Mouse (Mus musculus): Measurements from ENCODE around the gene Zfp385c. TPM values are rescaled to one million over a fixed set of nuclear protein-coding genes. Genes with fewer than 3 reads are reported as not detected.
"Not testable (repeated sequence)": the region's sequence is repeated elsewhere in the genome, so short reads cannot be mapped to it uniquely, and the experiment has no call there.

Zfp385c gene
- total RNA-seq, 2 experiments from 2014 or later, result 0.39 TPM; not detected in 1

- peak overlapping the region; percentile 30; the same call in 1 of the 2 replicates for H3K4me3 ChIP-seq
- no peak overlapping the region for H3K27ac ChIP-seq
- no peak for TF ChIP-seq CTCF (IDR thresholded peaks at IDR 0.05)
- DNase-seq, result peak; percentile 58
- intact Hi-C loops (cut with DNase I), result no loop called here
Measured at GRCm38 (mm10) chr11:100628862-100629352, 63.3 kb downstream of the Zfp385c start.

GRCm38 (mm10) chr11:100628056-100628455 lies 64.2 kb downstream of the Zfp385c start:
- TF ChIP-seq CTCF (IDR thresholded peaks at IDR 0.05), result no peak
- DNase-seq, result no peak
- intact Hi-C loops (cut with DNase I), result no loop called here
- Histone ChIP-seq H3K4me3 (no peak overlapping the region), H3K27ac (no peak overlapping the region)

GRCm38 (mm10) chr11:100626701-100627195 lies 65.5 kb downstream of the Zfp385c start:
- DNase-seq, result peak; percentile 84
- intact Hi-C loops (cut with DNase I), result loop anchor here (1.0 to 2.0 kb wide), 2 partner anchors 69 to 76 kb away; no protein-coding TSS in a partner anchor
- Histone ChIP-seq H3K27ac (peak overlapping the region; percentile 64), H3K4me3 (peak overlapping the region; percentile 29; the same call in 1 of the 2 replicates)
- TF ChIP-seq CTCF (IDR thresholded peaks at IDR 0.05), result peak; percentile 95

GRCm38 (mm10) chr11:100625754-100626700 lies 66.2 kb downstream of the Zfp385c start:
- TF ChIP-seq CTCF (IDR thresholded peaks at IDR 0.05), result no peak
- peak overlapping the region; percentile 15; the same call in 1 of the 2 replicates for H3K4me3 ChIP-seq
- peak overlapping the region; percentile 41 for H3K27ac ChIP-seq
- DNase-seq, result no peak
- intact Hi-C loops (cut with DNase I), result loop anchor here (2.0 kb wide), 1 partner anchor 77 kb away; no protein-coding TSS in a partner anchor

- intact Hi-C loops (cut with DNase I), result no loop called here
- TF ChIP-seq CTCF (IDR thresholded peaks at IDR 0.05), result no peak
- peak; percentile 62 for DNase-seq
- Histone ChIP-seq H3K4me3 (peak overlapping the region; percentile 77), H3K27ac (peak overlapping the region; percentile 97)
Measured at GRCm38 (mm10) chr11:100623867-100624266, 68.4 kb downstream of the Zfp385c start.

- TF ChIP-seq CTCF (IDR thresholded peaks at IDR 0.05), result peak; percentile 95
- DNase-seq, result peak; percentile 97
- Histone ChIP-seq H3K4me3 (peak overlapping the region; percentile 77), H3K27ac (peak overlapping the region; percentile 97)
- intact Hi-C loops (cut with DNase I), result no loop called here
Measured at GRCm38 (mm10) chr11:100622714-100623113, 69.5 kb downstream of the Zfp385c start.

- no peak for TF ChIP-seq CTCF (IDR thresholded peaks at IDR 0.05)
Measured at GRCm38 (mm10) chr11:100619982-100620381, 72.3 kb downstream of the Zfp385c start, which contains the start of gene Dnajc7. Gene Dnajc7 (minus strand): TSS chr11:100620168.

GRCm38 (mm10) chr11:100619485-100619975 lies 72.7 kb downstream of the Zfp385c start:
- intact Hi-C loops (cut with DNase I), result loop anchor here (2.0 kb wide), 1 partner anchor 49 kb away; no protein-coding TSS in a partner anchor
- DNase-seq, result peak; percentile 97
- peak overlapping the region; percentile 99 for H3K4me3 ChIP-seq
- H3K27ac ChIP-seq, result peak overlapping the region; percentile 97
- peak; percentile 40 for TF ChIP-seq CTCF (IDR thresholded peaks at IDR 0.05)

More at GRCm38 (mm10) chr11:100619982-100620381, 72.3 kb downstream of the Zfp385c start, which contains the start of gene Dnajc7:
- Histone ChIP-seq H3K4me3 (peak within 1 kb of the TSS; percentile 99), H3K27ac (peak within 1 kb of the TSS; percentile 97)
- intact Hi-C loops (cut with DNase I), result loop anchor here (2.0 kb wide), 1 partner anchor 49 kb away; no protein-coding TSS in a partner anchor
- no peak for DNase-seq

GRCm38 (mm10) chr11:100618761-100619484 lies 73.3 kb downstream of the Zfp385c start, which contains the start of gene Nkiras2:
Gene Nkiras2 (plus strand): TSS chr11:100619244.
- peak within 1 kb of the TSS; percentile 97 for H3K27ac ChIP-seq
- peak within 1 kb of the TSS; percentile 99 for H3K4me3 ChIP-seq
- DNase-seq, result peak; percentile 70
- no peak for TF ChIP-seq CTCF (IDR thresholded peaks at IDR 0.05)
- intact Hi-C loops (cut with DNase I), result loop anchor here (2.0 kb wide), 1 partner anchor 48 kb away; no protein-coding TSS in a partner anchor

GRCm38 (mm10) chr11:100617480-100617879 lies 74.8 kb downstream of the Zfp385c start:
- no peak for TF ChIP-seq CTCF (IDR thresholded peaks at IDR 0.05)
- intact Hi-C loops (cut with DNase I), result no loop called here
- Histone ChIP-seq H3K27ac (no peak overlapping the region), H3K4me3 (peak overlapping the region; percentile 99; the same call in 1 of the 2 replicates)
- DNase-seq, result no peak

GRCm38 (mm10) chr11:100616836-100617235 lies 75.4 kb downstream of the Zfp385c start:
- intact Hi-C loops (cut with DNase I); H3K27ac ChIP-seq; DNase-seq: not testable (repeated sequence)

GRCm38 (mm10) chr11:100616332-100616731 lies 75.9 kb downstream of the Zfp385c start:
- H3K4me3 ChIP-seq, result no peak overlapping the region
- no peak overlapping the region for H3K27ac ChIP-seq
- DNase-seq, result no peak
- no peak for TF ChIP-seq CTCF (IDR thresholded peaks at IDR 0.05)
- intact Hi-C loops (cut with DNase I), result no loop called here

More at GRCm38 (mm10) chr11:100616836-100617235, 75.4 kb downstream of the Zfp385c start:
- H3K4me3 ChIP-seq, result not testable (repeated sequence)

Data from gastrocnemius, adult 2 months (tissue).